Mouse (Mus musculus) liver, embryonic 18 days (tissue): ENCODE measurements around the gene Olfr896-ps1. TPM values are rescaled to one million over a fixed set of nuclear protein-coding genes. Genes with fewer than 3 reads are reported as not detected.

Experiments used
- polyA plus RNA-seq: library from polyadenylated mRNA; depleted of rRNA; stranded (reverse); fragments of >200 nt; gene quantifications from 2 replicates; pipeline ENCODE4 v1.2.3, GENCODE M21; 2012; rRNA removed

Gene Olfr896-ps1
- not detected in 2 replicates for polyA plus RNA-seq

GRCm38 (mm10) chr9:38290807-38291206 is at the start of gene Olfr896-ps1:
Gene Olfr896-ps1, plus strand, starts transcription at chr9:38291107.

GRCm38 (mm10) chr9:38252474-38252873 is 38.4 kb upstream of the Olfr896-ps1 start, which contains the start of gene Olfr143:
Gene Olfr143, plus strand, starts transcription at chr9:38252774.

GRCm38 (mm10) chr9:38267551-38267950 is 23.4 kb upstream of the Olfr896-ps1 start, which contains the start of gene Olfr895:
Gene Olfr895, plus strand, starts transcription at chr9:38267851.

GRCm38 (mm10) chr9:38328760-38329159 is 37.9 kb downstream of the Olfr896-ps1 start, which contains the start of gene Olfr25:
Gene Olfr25, plus strand, starts transcription at chr9:38329060.

Other genes with a start within 250 kb of the Olfr896-ps1 start
- not detected in 2 replicates for gene Olfr884, start 244.6 kb upstream of the Olfr896-ps1 start, polyA plus RNA-seq
- not detected in 2 replicates for gene Olfr885, start 229.8 kb upstream of the Olfr896-ps1 start, polyA plus RNA-seq
- not detected in 2 replicates for gene Olfr887, start 207.0 kb upstream of the Olfr896-ps1 start, polyA plus RNA-seq
- gene Olfr888, start 183.0 kb upstream of the Olfr896-ps1 start, polyA plus RNA-seq = not detected in 2 replicates
- gene Olfr889, start 175.9 kb upstream of the Olfr896-ps1 start, polyA plus RNA-seq = under 0.01 TPM in 1 of 2 replicates, not detected in the other
- not detected in 2 replicates for gene Olfr890, start 148.6 kb upstream of the Olfr896-ps1 start, polyA plus RNA-seq
- not detected in 2 replicates for gene Olfr891, start 110.3 kb upstream of the Olfr896-ps1 start, polyA plus RNA-seq
- not detected in 2 replicates for gene Olfr893, start 82.7 kb upstream of the Olfr896-ps1 start, polyA plus RNA-seq
- not detected in 2 replicates for gene Olfr894, start 73.1 kb upstream of the Olfr896-ps1 start, polyA plus RNA-seq
- gene Olfr143, start 38.3 kb upstream of the Olfr896-ps1 start, polyA plus RNA-seq = not detected in 2 replicates
- gene Olfr895, start 23.3 kb upstream of the Olfr896-ps1 start, polyA plus RNA-seq = not detected in 2 replicates
- gene Olfr25, start 38.0 kb downstream of the Olfr896-ps1 start, polyA plus RNA-seq = not detected in 2 replicates
- gene Olfr898, start 57.3 kb downstream of the Olfr896-ps1 start, polyA plus RNA-seq = not detected in 2 replicates
- not detected in 2 replicates for gene Olfr250, start 75.8 kb downstream of the Olfr896-ps1 start, polyA plus RNA-seq
- not detected in 2 replicates for gene Olfr251, start 86.0 kb downstream of the Olfr896-ps1 start, polyA plus RNA-seq
- not detected in 2 replicates for gene Olfr147, start 110.6 kb downstream of the Olfr896-ps1 start, polyA plus RNA-seq
- gene Olfr901, start 138.3 kb downstream of the Olfr896-ps1 start, polyA plus RNA-seq = not detected in 2 replicates
- gene Olfr902, start 156.5 kb downstream of the Olfr896-ps1 start, polyA plus RNA-seq = not detected in 2 replicates
- not detected in 2 replicates for gene Olfr904, start 172.0 kb downstream of the Olfr896-ps1 start, polyA plus RNA-seq
- not detected in 2 replicates for gene Olfr905, start 180.0 kb downstream of the Olfr896-ps1 start, polyA plus RNA-seq
- not detected in 2 replicates for gene Olfr906, start 196.0 kb downstream of the Olfr896-ps1 start, polyA plus RNA-seq
- gene Olfr907, start 204.7 kb downstream of the Olfr896-ps1 start, polyA plus RNA-seq = not detected in 2 replicates
- gene Olfr911-ps1, start 230.5 kb downstream of the Olfr896-ps1 start, polyA plus RNA-seq = not detected in 2 replicates
- not detected in 2 replicates for gene Olfr910, start 246.7 kb downstream of the Olfr896-ps1 start, polyA plus RNA-seq